Mouse (Mus musculus): ENCODE results near the gene Inpp5d. TPM values are rescaled to one million over a fixed set of nuclear protein-coding genes. Genes with fewer than 3 reads are reported as not detected.
A peak's percentile ranks its signal among the peaks of the same experiment; 100 is the strongest.

Inpp5d gene
- polyA plus RNA-seq, 1 experiment: 10.4 TPM

DNA sequence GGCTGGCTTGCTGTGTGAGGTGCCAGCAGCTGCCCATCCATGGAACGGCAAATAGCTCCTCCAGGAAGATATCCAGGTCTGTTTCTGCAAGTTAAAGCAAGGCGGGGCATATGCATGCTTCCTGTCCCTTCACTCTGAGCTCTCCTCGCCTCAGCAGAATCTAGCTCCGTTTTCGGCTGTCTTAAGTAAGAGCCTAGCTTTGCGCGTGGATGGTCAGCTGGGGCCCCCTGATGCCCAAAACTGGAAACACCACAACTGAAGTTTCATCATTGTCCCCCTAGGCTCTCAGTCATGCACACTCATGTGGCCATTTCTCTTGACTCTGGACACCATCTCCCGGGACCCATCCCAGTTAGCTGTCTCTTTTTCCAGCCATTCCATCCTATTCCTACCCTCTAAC lies 101.3 kb downstream of the Inpp5d start:
- no peaks in the 10 kb centered on the region; the same call in 1 of the 2 replicates for H3K36me3 ChIP-seq (ENCODE audit: control insufficient read depth, insufficient read depth, low read length)
- peak; percentile 48; the same call in 1 of the 2 replicates for TF ChIP-seq CTCF (IDR thresholded peaks at IDR 0.05; ENCODE audit: control insufficient read depth, insufficient read depth, insufficient replicate concordance, low read depth, low read length)
- TF ChIP-seq POLR2A (IDR thresholded peaks at IDR 0.05; ENCODE audit: control insufficient read depth, low read depth, low read length): no peak
- no peak overlapping the region for H3K4me3 ChIP-seq (ENCODE audit: control insufficient read depth, low read depth, low read length)
- H3K27ac ChIP-seq (ENCODE audit: control insufficient read depth, insufficient read depth, low read depth, low read length): no peak overlapping the region
- no peaks in the 10 kb centered on the region; the same call in 1 of the 2 replicates for H3K4me1 ChIP-seq (ENCODE audit: control insufficient read depth, insufficient read depth, low read length)
- no peaks in the 10 kb centered on the region for H3K27me3 ChIP-seq (ENCODE audit: control insufficient read depth, insufficient read depth, low read length)

- Histone ChIP-seq H3K27ac (ENCODE audit: control insufficient read depth, insufficient read depth, low read depth, low read length) (no peak overlapping the region), H3K27me3 (ENCODE audit: control insufficient read depth, insufficient read depth, low read length) (no peaks in the 10 kb centered on the region), H3K36me3 (ENCODE audit: control insufficient read depth, insufficient read depth, low read length) (no peaks in the 10 kb centered on the region; the same call in 1 of the 2 replicates), H3K4me3 (ENCODE audit: control insufficient read depth, low read depth, low read length) (no peak overlapping the region), H3K4me1 (ENCODE audit: control insufficient read depth, insufficient read depth, low read length) (no peaks in the 10 kb centered on the region; the same call in 1 of the 2 replicates)
- TF ChIP-seq POLR2A (IDR thresholded peaks at IDR 0.05; ENCODE audit: control insufficient read depth, low read depth, low read length) (no peak), CTCF (IDR thresholded peaks at IDR 0.05; ENCODE audit: control insufficient read depth, insufficient read depth, insufficient replicate concordance, low read depth, low read length) (no peak)
These were observed 102.0 kb downstream of the Inpp5d start for GRCm38 (mm10) chr1:87722081-87722480.

- no peak overlapping the region for H3K4me3 ChIP-seq (ENCODE audit: control insufficient read depth, low read depth, low read length)
- H3K36me3 ChIP-seq (ENCODE audit: control insufficient read depth, insufficient read depth, low read length): no peaks in the 10 kb centered on the region; the same call in 1 of the 2 replicates
- no peak overlapping the region for H3K27ac ChIP-seq (ENCODE audit: control insufficient read depth, insufficient read depth, low read depth, low read length)
- no peaks in the 10 kb centered on the region for H3K27me3 ChIP-seq (ENCODE audit: control insufficient read depth, insufficient read depth, low read length)
- H3K4me1 ChIP-seq (ENCODE audit: control insufficient read depth, insufficient read depth, low read length): no peaks in the 10 kb centered on the region
- TF ChIP-seq CTCF (IDR thresholded peaks at IDR 0.05; ENCODE audit: control insufficient read depth, insufficient read depth, insufficient replicate concordance, low read depth, low read length) (no peak), POLR2A (IDR thresholded peaks at IDR 0.05; ENCODE audit: control insufficient read depth, low read depth, low read length) (no peak)
These were observed 103.2 kb downstream of the Inpp5d start for GRCm38 (mm10) chr1:87723351-87723750.

- TF ChIP-seq POLR2A (IDR thresholded peaks at IDR 0.05; ENCODE audit: control insufficient read depth, low read depth, low read length) (no peak), CTCF (IDR thresholded peaks at IDR 0.05; ENCODE audit: control insufficient read depth, insufficient read depth, insufficient replicate concordance, low read depth, low read length) (no peak)
- Histone ChIP-seq H3K36me3 (ENCODE audit: control insufficient read depth, insufficient read depth, low read length) (no peaks in the 10 kb centered on the region), H3K27ac (ENCODE audit: control insufficient read depth, insufficient read depth, low read depth, low read length) (no peak overlapping the region), H3K27me3 (ENCODE audit: control insufficient read depth, insufficient read depth, low read length) (no peaks in the 10 kb centered on the region), H3K4me1 (ENCODE audit: control insufficient read depth, insufficient read depth, low read length) (no peaks in the 10 kb centered on the region), H3K4me3 (ENCODE audit: control insufficient read depth, low read depth, low read length) (no peak overlapping the region)
These were observed 109.0 kb downstream of the Inpp5d start for GRCm38 (mm10) chr1:87729070-87729469.

DNA sequence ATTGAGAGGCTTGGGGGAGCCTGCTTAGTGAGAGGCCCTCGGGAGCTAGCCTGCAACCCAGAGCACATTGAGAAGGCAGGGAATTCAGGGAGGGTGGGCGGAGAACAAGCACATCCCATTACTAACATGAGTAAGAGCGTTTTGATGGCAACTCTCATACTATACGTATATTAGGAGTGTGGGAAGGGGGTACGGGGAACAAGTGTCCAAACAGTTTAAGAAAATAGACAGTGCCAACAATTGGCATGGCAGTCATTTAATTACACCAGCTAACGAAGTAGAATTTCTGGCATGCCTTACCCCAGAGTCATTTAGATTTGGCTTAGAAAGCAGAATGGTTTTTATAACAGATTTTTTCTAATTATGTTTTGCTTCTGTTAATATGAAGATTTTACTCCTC lies 109.7 kb downstream of the Inpp5d start:
- no peak for TF ChIP-seq POLR2A (IDR thresholded peaks at IDR 0.05; ENCODE audit: control insufficient read depth, low read depth, low read length)
- TF ChIP-seq CTCF (IDR thresholded peaks at IDR 0.05; ENCODE audit: control insufficient read depth, insufficient read depth, insufficient replicate concordance, low read depth, low read length): no peak
- Histone ChIP-seq H3K4me1 (ENCODE audit: control insufficient read depth, insufficient read depth, low read length) (no peaks in the 10 kb centered on the region), H3K36me3 (ENCODE audit: control insufficient read depth, insufficient read depth, low read length) (no peaks in the 10 kb centered on the region), H3K27me3 (ENCODE audit: control insufficient read depth, insufficient read depth, low read length) (no peaks in the 10 kb centered on the region), H3K27ac (ENCODE audit: control insufficient read depth, insufficient read depth, low read depth, low read length) (no peak overlapping the region), H3K4me3 (ENCODE audit: control insufficient read depth, low read depth, low read length) (no peak overlapping the region)

DNA sequence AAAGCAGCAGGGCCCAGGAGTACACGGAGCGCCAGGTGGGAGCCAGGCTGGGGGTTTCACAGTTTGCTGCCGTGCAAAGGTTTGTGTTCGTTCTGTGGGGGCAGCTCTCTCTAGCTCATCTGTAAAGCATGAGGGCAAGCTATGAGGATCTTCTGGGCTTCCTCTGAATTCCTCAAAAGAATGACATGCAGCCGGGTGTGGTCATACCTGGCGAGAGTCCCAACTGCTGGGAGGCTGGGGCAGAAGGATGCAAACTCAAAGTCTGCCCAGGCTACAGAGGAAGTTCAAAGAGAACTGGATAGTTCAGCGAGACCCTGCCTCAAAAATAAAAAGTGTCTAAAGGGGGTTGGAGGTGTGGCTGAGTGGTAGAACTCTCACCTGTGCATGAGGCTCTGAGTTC lies 110.2 kb downstream of the Inpp5d start:
- no peak for TF ChIP-seq POLR2A (IDR thresholded peaks at IDR 0.05; ENCODE audit: control insufficient read depth, low read depth, low read length)
- no peak for TF ChIP-seq CTCF (IDR thresholded peaks at IDR 0.05; ENCODE audit: control insufficient read depth, insufficient read depth, insufficient replicate concordance, low read depth, low read length)

GRCm38 (mm10) chr1:87733212-87733611 lies 113.1 kb downstream of the Inpp5d start:
- H3K27me3 ChIP-seq (ENCODE audit: control insufficient read depth, insufficient read depth, low read length): no peaks in the 10 kb centered on the region
- no peak overlapping the region for H3K27ac ChIP-seq (ENCODE audit: control insufficient read depth, insufficient read depth, low read depth, low read length)
- TF ChIP-seq CTCF (IDR thresholded peaks at IDR 0.05; ENCODE audit: control insufficient read depth, insufficient read depth, insufficient replicate concordance, low read depth, low read length): no peak
- TF ChIP-seq POLR2A (IDR thresholded peaks at IDR 0.05; ENCODE audit: control insufficient read depth, low read depth, low read length): no peak
- H3K4me1 ChIP-seq (ENCODE audit: control insufficient read depth, insufficient read depth, low read length): no peaks in the 10 kb centered on the region
- H3K36me3 ChIP-seq (ENCODE audit: control insufficient read depth, insufficient read depth, low read length): no peaks in the 10 kb centered on the region
- no peak overlapping the region for H3K4me3 ChIP-seq (ENCODE audit: control insufficient read depth, low read depth, low read length)

More for the DNA sequence above, 110.2 kb downstream of the Inpp5d start:
- Histone ChIP-seq H3K27me3 (ENCODE audit: control insufficient read depth, insufficient read depth, low read length) (no peaks in the 10 kb centered on the region), H3K4me1 (ENCODE audit: control insufficient read depth, insufficient read depth, low read length) (no peaks in the 10 kb centered on the region), H3K36me3 (ENCODE audit: control insufficient read depth, insufficient read depth, low read length) (no peaks in the 10 kb centered on the region), H3K4me3 (ENCODE audit: control insufficient read depth, low read depth, low read length) (no peak overlapping the region), H3K27ac (ENCODE audit: control insufficient read depth, insufficient read depth, low read depth, low read length) (no peak overlapping the region)

GRCm38 (mm10) chr1:87734153-87734552 lies 114.0 kb downstream of the Inpp5d start:
- Histone ChIP-seq H3K4me3 (ENCODE audit: control insufficient read depth, low read depth, low read length) (no peak overlapping the region), H3K36me3 (ENCODE audit: control insufficient read depth, insufficient read depth, low read length) (no peaks in the 10 kb centered on the region), H3K4me1 (ENCODE audit: control insufficient read depth, insufficient read depth, low read length) (no peaks in the 10 kb centered on the region), H3K27ac (ENCODE audit: control insufficient read depth, insufficient read depth, low read depth, low read length) (no peak overlapping the region), H3K27me3 (ENCODE audit: control insufficient read depth, insufficient read depth, low read length) (no peaks in the 10 kb centered on the region)
- no peak for TF ChIP-seq CTCF (IDR thresholded peaks at IDR 0.05; ENCODE audit: control insufficient read depth, insufficient read depth, insufficient replicate concordance, low read depth, low read length)
- TF ChIP-seq POLR2A (IDR thresholded peaks at IDR 0.05; ENCODE audit: control insufficient read depth, low read depth, low read length): no peak
